Mouse (Mus musculus) stomach, postnatal 0 days (tissue): Measurements from ENCODE around the gene Sox5.

ENCODE experiments used
- CTCF ChIP-seq: IDR thresholded peaks from 2 replicates; pipeline ENCODE4 v1.5.1; 2016; ENCODE audit warnings: antibody characterized with exemption, low read depth, mild to moderate bottlenecking, moderate library complexity
- EP300 ChIP-seq: optimal IDR thresholded peaks from 2 replicates; pipeline ENCODE3; 2016; ENCODE audit warnings: antibody characterized with exemption

DNA sequence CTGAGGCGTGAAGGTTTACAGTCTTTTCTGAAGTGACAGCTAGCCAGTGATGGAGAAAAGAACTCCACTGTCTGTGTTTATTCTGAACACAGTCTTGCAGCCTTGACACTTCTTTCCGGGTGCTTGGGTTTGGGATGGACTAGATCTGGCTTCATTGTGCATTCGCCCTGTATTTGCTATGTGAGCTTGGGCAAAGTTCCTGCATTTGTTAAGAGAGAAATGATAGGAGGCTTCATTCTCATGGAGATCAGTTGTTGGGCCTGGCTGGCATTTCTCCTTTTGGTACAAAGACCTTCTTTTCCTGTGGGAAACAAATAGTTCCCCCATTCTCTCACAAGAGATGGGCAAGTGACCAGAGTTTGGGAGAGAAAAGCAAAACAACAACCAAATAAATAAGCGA, 490.3 kb downstream of the Sox5 start:
- no peak for TF ChIP-seq CTCF
- no peak for TF ChIP-seq EP300
